Mouse (Mus musculus): ENCODE measurements at regions not wholly inside any gene's neighbourhood (a gene's known extent, or its start where the extent isn't known, plus 50 kb on each side); places are given as distances from the start of the nearest gene placed in this dataset.

DNA sequence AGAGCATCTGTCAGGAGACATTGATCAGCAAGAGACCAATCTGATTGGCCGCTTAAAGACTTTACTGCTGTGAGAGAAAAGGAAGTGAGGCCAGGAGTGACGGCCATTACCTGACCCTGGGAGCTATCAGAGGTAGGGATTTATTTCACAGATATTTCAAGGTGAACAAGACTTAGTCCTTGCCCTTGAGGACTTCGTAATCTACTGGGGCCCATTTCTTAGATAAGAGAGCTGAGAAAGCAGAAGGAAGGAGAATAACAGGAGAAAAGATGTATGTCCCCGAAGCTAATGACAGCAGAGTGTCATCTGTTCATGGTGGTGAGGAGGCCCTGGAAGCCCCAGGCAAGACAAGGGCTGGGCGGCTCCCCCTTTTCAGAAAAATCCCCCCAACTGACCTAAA, 127.4 kb upstream of the Cpeb2 start:
- WGBS: 81% methylated on average over 5 of the region's 5 CpGs
- no peak overlapping the region for H3K27ac ChIP-seq (replicated peaks)
- 0 out of 2 replicates have a peak, but pooled peaks cover 3% of the 10 kb centered on the region for H3K4me1 ChIP-seq
- no peaks in the 10 kb centered on the region for H3K9me3 ChIP-seq
- H3K36me3 ChIP-seq (replicated peaks): no peaks in the 10 kb centered on the region
- H3K4me3 ChIP-seq: no peak overlapping the region
- DNase-seq (ENCODE audit: low spot score): no peak
- H3K27me3 ChIP-seq (replicated peaks; ENCODE audit: low read depth, poor library complexity, severe bottlenecking): no peaks in the 10 kb centered on the region

DNA sequence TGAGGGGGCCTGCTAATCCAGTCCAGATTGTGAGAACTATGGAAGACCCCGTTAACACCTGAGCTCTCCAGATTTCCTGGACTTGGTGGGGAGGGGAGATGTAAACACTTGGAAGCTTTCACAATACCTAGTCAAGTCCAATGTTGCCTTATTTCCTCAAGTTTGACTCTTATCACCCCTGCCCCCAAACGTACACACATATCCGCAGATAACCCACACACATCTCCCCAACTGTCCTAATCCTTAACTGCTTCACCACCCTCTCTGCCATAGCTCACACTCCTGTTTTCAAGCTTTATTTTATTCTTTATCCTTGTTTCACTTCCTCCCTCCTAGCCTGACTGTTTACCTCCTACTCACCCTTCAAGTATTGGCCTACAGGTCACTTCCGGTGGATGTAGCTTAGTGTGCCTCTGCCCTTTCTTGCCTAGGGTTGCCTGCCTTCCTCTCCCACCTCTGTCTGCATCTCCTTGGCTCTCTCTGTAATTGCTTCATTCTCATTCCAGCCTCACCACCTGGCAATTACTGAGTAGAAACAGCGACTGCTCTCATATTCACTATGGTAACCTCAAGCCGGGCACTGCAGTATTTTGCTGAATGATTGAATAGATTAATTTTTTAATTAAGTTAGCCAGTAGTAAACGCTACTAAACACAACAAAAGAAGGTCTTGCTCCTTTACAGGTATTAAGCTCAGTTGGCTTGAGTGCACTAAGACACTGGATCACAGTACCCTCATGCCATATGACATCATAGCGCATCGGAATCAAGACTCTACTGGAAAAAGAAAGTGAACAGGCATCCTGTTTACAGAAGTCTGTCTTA, 125.3 kb upstream of the Cpeb2 start:
- H3K4me3 ChIP-seq: no peak overlapping the region
- H3K4me1 ChIP-seq: 0 out of 2 replicates have a peak, but pooled peaks cover under 1% of the 10 kb centered on the region
- no peaks in the 10 kb centered on the region for H3K36me3 ChIP-seq (replicated peaks)
- no peak for DNase-seq (ENCODE audit: low spot score)
- H3K27me3 ChIP-seq (replicated peaks; ENCODE audit: low read depth, poor library complexity, severe bottlenecking): no peaks in the 10 kb centered on the region
- 84% methylated on average over 9 of the region's 9 CpGs for WGBS
- no peaks in the 10 kb centered on the region for H3K9me3 ChIP-seq
- H3K27ac ChIP-seq (replicated peaks): no peak overlapping the region

DNA sequence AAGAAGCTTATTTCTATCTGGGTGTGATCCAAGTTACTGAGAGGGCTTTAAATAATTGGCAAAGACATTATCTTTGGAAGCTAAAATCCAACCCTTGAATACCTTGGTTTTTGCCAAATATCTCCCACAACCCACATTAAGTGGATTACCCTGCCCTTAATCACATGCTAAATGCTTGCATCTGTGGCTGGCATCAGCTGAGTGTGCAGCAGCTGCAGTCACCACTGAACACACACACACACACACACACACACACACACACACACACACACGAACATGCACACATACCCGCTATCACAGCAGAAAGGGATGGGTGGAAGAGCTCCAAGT, 124.7 kb upstream of the Cpeb2 start:
- Histone ChIP-seq H3K27me3 (replicated peaks; ENCODE audit: low read depth, poor library complexity, severe bottlenecking) (no peaks in the 10 kb centered on the region), H3K36me3 (replicated peaks) (no peaks in the 10 kb centered on the region), H3K4me3 (no peak overlapping the region), H3K27ac (replicated peaks) (no peak overlapping the region), H3K4me1 (no peaks in the 10 kb centered on the region), H3K9me3 (no peaks in the 10 kb centered on the region)
- no peak for DNase-seq (ENCODE audit: low spot score)
- WGBS: 87% methylated on average over 2 of the region's 2 CpGs

DNA sequence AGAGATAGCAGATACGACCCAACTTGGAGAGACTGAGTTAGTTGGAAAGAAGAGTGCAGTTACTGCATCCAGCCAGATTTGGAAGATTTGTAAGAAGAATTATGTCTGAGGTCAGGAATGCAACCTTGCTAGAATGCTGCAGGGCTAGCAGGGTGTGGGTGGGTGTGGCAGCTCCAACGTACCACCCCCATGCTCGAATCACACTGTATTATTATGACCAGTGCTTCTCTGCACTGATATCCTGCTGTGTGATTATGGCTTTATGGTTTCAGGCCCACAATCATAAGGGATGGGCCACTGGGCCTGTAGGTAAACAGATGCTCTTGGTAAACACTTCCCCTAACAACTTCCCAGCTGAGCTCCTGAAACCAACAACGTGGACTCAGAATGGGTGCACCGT, 122.8 kb upstream of the Cpeb2 start:
- 86% methylated on average over 5 of the region's 5 CpGs for WGBS
- no peak for DNase-seq (ENCODE audit: low spot score)
- no peaks in the 10 kb centered on the region for H3K9me3 ChIP-seq
- H3K27ac ChIP-seq (replicated peaks): no peak overlapping the region
- H3K27me3 ChIP-seq (replicated peaks; ENCODE audit: low read depth, poor library complexity, severe bottlenecking): no peaks in the 10 kb centered on the region
- no peak overlapping the region for H3K4me3 ChIP-seq
- no peaks in the 10 kb centered on the region for H3K4me1 ChIP-seq
- no peaks in the 10 kb centered on the region for H3K36me3 ChIP-seq (replicated peaks)

GRCm38 (mm10) chr5:43111740-43112139, 121.2 kb upstream of the Cpeb2 start:
- no peak for DNase-seq (ENCODE audit: low spot score)
- Histone ChIP-seq H3K27me3 (replicated peaks; ENCODE audit: low read depth, poor library complexity, severe bottlenecking) (no peaks in the 10 kb centered on the region), H3K4me1 (no peaks in the 10 kb centered on the region), H3K27ac (replicated peaks) (no peak overlapping the region), H3K9me3 (no peaks in the 10 kb centered on the region), H3K36me3 (replicated peaks) (no peaks in the 10 kb centered on the region), H3K4me3 (no peak overlapping the region)
- 82% methylated on average over 2 of the region's 2 CpGs for WGBS

DNA sequence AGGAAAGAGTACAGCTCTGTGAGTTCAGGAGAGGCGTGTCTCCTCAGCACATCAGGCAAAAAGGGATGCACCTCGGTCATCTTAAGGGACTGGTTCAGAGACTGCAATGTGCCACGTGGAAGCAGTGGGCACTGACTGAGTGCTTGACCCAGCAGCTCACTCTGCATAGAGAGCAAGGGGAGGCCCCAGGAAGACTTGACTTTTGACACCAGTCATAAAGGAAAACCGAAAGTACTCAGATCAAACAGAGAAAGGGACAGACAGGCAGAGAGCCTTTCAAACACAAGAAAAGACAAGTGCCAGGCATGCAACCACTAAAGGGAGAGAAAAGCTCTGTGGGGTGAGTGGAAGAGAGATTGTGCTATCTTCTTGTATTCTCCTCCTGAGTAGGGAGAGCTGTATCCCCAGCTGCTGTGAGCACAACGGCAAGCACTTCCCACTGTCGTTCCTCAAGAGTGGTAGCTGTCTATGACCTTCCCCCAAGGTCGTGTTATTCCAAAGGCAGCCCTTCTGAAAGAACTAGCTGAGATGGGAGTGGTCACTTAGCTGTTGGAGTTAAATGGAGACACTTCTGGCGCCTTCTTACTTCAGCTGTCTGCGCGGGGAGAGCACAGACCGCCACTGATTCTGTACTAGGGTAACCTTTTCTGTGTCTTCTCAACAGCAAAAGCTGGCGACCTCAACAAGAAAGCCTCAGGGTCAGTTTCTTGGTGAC, 119.4 kb upstream of the Cpeb2 start:
- Histone ChIP-seq H3K4me3 (no peak overlapping the region), H3K4me1 (no peaks in the 10 kb centered on the region), H3K27ac (replicated peaks) (no peak overlapping the region), H3K27me3 (replicated peaks; ENCODE audit: low read depth, poor library complexity, severe bottlenecking) (no peaks in the 10 kb centered on the region), H3K9me3 (no peaks in the 10 kb centered on the region), H3K36me3 (replicated peaks) (no peaks in the 10 kb centered on the region)
- WGBS: 78% methylated on average over 12 of the region's 12 CpGs
- no peak for DNase-seq (ENCODE audit: low spot score)

GRCm38 (mm10) chr5:43115507-43115906, 117.5 kb upstream of the Cpeb2 start:
- H3K4me3 ChIP-seq: no peak overlapping the region
- H3K36me3 ChIP-seq (replicated peaks): no peaks in the 10 kb centered on the region
- H3K27me3 ChIP-seq (replicated peaks; ENCODE audit: low read depth, poor library complexity, severe bottlenecking): no peaks in the 10 kb centered on the region
- 84% methylated on average over 3 of the region's 3 CpGs for WGBS
- no peak overlapping the region for H3K27ac ChIP-seq (replicated peaks)
- no peaks in the 10 kb centered on the region for H3K9me3 ChIP-seq
- DNase-seq (ENCODE audit: low spot score): no peak
- H3K4me1 ChIP-seq: no peaks in the 10 kb centered on the region

GRCm38 (mm10) chr5:43116821-43117220, 116.1 kb upstream of the Cpeb2 start:
- WGBS: 83% methylated on average over 7 of the region's 7 CpGs
- Histone ChIP-seq H3K9me3 (no peaks in the 10 kb centered on the region), H3K4me3 (no peak overlapping the region), H3K36me3 (replicated peaks) (no peaks in the 10 kb centered on the region), H3K4me1 (no peaks in the 10 kb centered on the region), H3K27me3 (replicated peaks; ENCODE audit: low read depth, poor library complexity, severe bottlenecking) (no peaks in the 10 kb centered on the region), H3K27ac (replicated peaks) (no peak overlapping the region)
- DNase-seq (ENCODE audit: low spot score): no peak

GRCm38 (mm10) chr5:43121065-43121464, 111.9 kb upstream of the Cpeb2 start:
- Histone ChIP-seq H3K27ac (replicated peaks) (no peak overlapping the region), H3K4me1 (no peaks in the 10 kb centered on the region), H3K36me3 (replicated peaks) (no peaks in the 10 kb centered on the region), H3K9me3 (no peaks in the 10 kb centered on the region), H3K27me3 (replicated peaks; ENCODE audit: low read depth, poor library complexity, severe bottlenecking) (no peaks in the 10 kb centered on the region), H3K4me3 (no peak overlapping the region)
- 87% methylated on average over 2 of the region's 2 CpGs for WGBS
- no peak for DNase-seq (ENCODE audit: low spot score)

GRCm38 (mm10) chr5:43124301-43124700, 108.7 kb upstream of the Cpeb2 start:
- no peak for DNase-seq (ENCODE audit: low spot score)
- H3K9me3 ChIP-seq: no peaks in the 10 kb centered on the region
- H3K27ac ChIP-seq (replicated peaks): no peak overlapping the region
- no peaks in the 10 kb centered on the region for H3K27me3 ChIP-seq (replicated peaks; ENCODE audit: low read depth, poor library complexity, severe bottlenecking)
- H3K4me3 ChIP-seq: no peak overlapping the region
- H3K4me1 ChIP-seq: no peaks in the 10 kb centered on the region
- H3K36me3 ChIP-seq (replicated peaks): no peaks in the 10 kb centered on the region

DNA sequence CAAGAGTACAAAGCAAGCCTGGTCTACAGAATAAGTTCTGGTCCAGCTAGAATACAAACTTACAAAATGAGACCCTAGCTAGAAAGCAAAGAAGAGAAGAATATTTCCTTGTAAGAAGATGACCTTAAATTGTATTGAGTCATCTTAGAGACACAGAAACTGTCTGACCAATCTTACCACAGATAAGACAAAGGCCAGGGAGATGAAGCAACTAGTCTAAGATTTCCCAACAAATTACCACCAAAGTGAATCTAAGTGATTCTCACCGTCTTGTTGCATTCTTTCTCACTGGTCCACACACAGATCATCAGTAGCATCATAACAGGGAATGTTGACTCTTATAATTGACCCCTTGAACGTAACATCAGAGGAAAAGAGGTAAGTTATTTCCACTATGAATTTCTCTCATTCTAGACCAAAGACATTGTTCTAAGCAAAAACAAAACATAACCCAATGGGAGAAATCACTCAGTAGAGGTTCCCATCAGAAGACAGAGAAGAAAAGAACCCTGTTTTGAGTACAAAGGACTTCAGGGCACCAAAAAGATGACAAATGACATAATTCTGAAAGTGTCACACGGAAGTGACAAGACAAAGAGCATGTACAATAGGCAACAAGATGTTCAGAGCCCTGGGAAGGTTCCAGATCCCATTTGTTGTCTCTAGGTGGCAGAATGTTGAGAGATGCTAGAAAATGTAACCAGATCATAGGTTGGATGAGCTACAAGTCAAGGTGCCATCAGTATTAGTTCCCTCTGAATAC, 107.0 kb upstream of the Cpeb2 start:
- 88% methylated on average over 3 of the region's 3 CpGs for WGBS
- Histone ChIP-seq H3K4me3 (no peak overlapping the region), H3K4me1 (no peaks in the 10 kb centered on the region), H3K36me3 (replicated peaks) (no peaks in the 10 kb centered on the region), H3K27ac (replicated peaks) (no peak overlapping the region), H3K9me3 (no peaks in the 10 kb centered on the region), H3K27me3 (replicated peaks; ENCODE audit: low read depth, poor library complexity, severe bottlenecking) (no peaks in the 10 kb centered on the region)
- DNase-seq (ENCODE audit: low spot score): no peak

DNA sequence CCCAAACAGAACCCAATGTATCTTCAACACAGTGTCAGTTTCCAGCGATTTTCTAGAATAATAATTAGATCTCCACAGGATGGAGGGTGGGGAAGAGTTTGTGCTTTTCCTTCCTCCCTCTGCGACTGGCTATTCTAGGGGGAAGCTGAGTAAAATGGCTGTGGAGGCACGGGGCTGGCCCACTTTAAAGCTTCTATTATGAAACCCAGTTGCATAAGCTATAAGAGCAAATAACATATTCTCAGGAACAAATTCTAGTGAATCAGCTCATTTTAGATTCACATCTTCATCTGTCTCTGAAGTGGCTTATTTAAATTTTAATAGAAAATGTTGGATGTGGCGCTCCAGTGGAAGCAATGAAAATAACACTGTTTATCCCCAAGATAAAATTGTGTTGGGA, 102.6 kb upstream of the Cpeb2 start:
- no peaks in the 10 kb centered on the region for H3K36me3 ChIP-seq (replicated peaks)
- H3K27me3 ChIP-seq (replicated peaks; ENCODE audit: low read depth, poor library complexity, severe bottlenecking): no peaks in the 10 kb centered on the region
- H3K27ac ChIP-seq (replicated peaks): no peak overlapping the region
- no peak for DNase-seq (ENCODE audit: low spot score)
- 83% methylated on average over 4 of the region's 4 CpGs for WGBS
- H3K4me1 ChIP-seq: 0 out of 2 replicates have a peak, but pooled peaks cover 3% of the 10 kb centered on the region
- H3K9me3 ChIP-seq: no peaks in the 10 kb centered on the region
- no peak overlapping the region for H3K4me3 ChIP-seq
